Comparison of ENCODE assay signal across 16 mouse cellular contexts in the genomic region with DNA sequence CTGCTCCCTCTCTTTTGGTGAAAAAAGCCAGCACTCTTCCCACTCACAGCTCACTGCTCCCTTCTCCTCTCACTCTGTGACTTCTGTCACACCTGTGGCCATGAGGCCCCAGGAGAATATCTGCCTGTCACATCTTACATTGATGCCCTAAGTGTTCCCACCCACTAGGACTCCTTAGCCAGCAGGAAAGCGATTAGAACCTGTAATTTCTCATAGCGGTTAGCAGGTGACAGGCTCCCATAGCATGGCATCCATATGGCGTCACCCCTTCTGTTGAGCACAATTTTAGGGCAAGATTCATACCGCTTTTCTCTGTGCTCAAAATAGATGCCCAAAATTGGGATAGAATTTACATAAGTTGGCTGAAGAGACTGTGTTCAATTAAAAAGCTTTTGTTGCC.
DNase-seq lines count a peak whose midpoint lies in the region; ATAC-seq and TF ChIP-seq lines count a peak whose summit lies in the region.
"Had no signal": no experiment of that assay in that cellular context is flagged by ENCODE, and none has a peak within 500 bp of the region (broad histone marks: within the 10 kb centered on the region; RNA-seq: fewer than 3 reads in every experiment).

No protein-coding gene starts in this region.

- 67% methylated on average over 4 of the region's 4 CpGs for WGBS in forebrain, embryonic 14.5 days
- 89% methylated on average over 4 of the region's 4 CpGs for WGBS in forebrain, embryonic 12.5 days
- WGBS in lung, adult 2 months: 82% methylated on average over 4 of the region's 4 CpGs

- H3K27me3 ChIP-seq in forebrain, embryonic 14.5 days (replicated peaks; ENCODE audit: control insufficient read depth, insufficient read depth, low read length): no peaks in the 10 kb centered on the region
- H3K27me3 ChIP-seq in forebrain, embryonic 12.5 days: no peaks in the 10 kb centered on the region
- H3K27me3 ChIP-seq: neural tube, embryonic 15.5 days had no signal

- H3K27ac ChIP-seq in forebrain, embryonic 14.5 days (ENCODE audit: low read depth, low read length): no peak overlapping the region
- H3K27ac ChIP-seq in forebrain, embryonic 12.5 days: no peak overlapping the region
- H3K27ac ChIP-seq: embryonic facial prominence, embryonic 12.5 days; neural tube, embryonic 15.5 days had no signal

- TF ChIP-seq POLR2A in brain, embryonic 14.5 days (IDR thresholded peaks at IDR 0.05; ENCODE audit: borderline replicate concordance, extremely low read depth, insufficient read depth, insufficient read length, poor library complexity, severe bottlenecking): no peak
- TF ChIP-seq POLR2A in lung, adult 2 months (IDR thresholded peaks at IDR 0.05; ENCODE audit: borderline replicate concordance, extremely low read depth, low read depth, low read length): no peak

- peaks cover 9% of the 10 kb centered on the region; the same call in 1 of the 2 replicates for H3K4me1 ChIP-seq in forebrain, embryonic 14.5 days (ENCODE audit: control insufficient read depth, insufficient read depth, low read length)
- peaks cover 10% of the 10 kb centered on the region for H3K4me1 ChIP-seq in forebrain, embryonic 12.5 days
- H3K4me1 ChIP-seq in lung, adult 2 months (ENCODE audit: control insufficient read depth, insufficient read depth, low read length): no peaks in the 10 kb centered on the region
- H3K4me1 ChIP-seq: embryonic facial prominence, embryonic 12.5 days; neural tube, embryonic 15.5 days had no signal

- DNase-seq in forebrain, embryonic 14.5 days (ENCODE audit: low spot score): peak; percentile 78
- DNase-seq in brain, embryonic 14.5 days (ENCODE audit: low read depth): peak; percentile 75
- peak; percentile 27 to 30 for DNase-seq in frontal cortex, postnatal 10 days (ENCODE audit: low spot score in 2 of 2)
- peak; percentile 47 to 82 for DNase-seq in left cerebral cortex, postnatal 14 days (ENCODE audit: low spot score in 2 of 2)
- no peak for DNase-seq in ovary, postnatal 36 days (ENCODE audit: low spot score)
- DNase-seq in gastrocnemius, postnatal 10 days: no peak
- DNase-seq in lung, adult 2 months: no peak
- DNase-seq: cerebellum, adult 9-11 months; heart, postnatal 4 days; kidney, adult 9 months; thymus, postnatal 4 days had no signal

- peak; percentile 79 for ATAC-seq in forebrain, embryonic 14.5 days
- ATAC-seq in forebrain, embryonic 12.5 days (ENCODE audit: low FRiP score): no peak
- ATAC-seq: Patski had no signal

- intact Hi-C loops in left cerebral cortex, postnatal 14 days (cut with DNase I): loop anchor here (5.0 to 10.0 kb wide), 2 partner anchors 76 to 587 kb away; a partner anchor contains a TSS

- no peak overlapping the region for H3K4me2 ChIP-seq in forebrain, embryonic 14.5 days (ENCODE audit: low read length)
- no peak overlapping the region for H3K4me2 ChIP-seq in forebrain, embryonic 12.5 days
- H3K4me2 ChIP-seq: embryonic facial prominence, embryonic 12.5 days; liver, embryonic 11.5 days; neural tube, embryonic 15.5 days had no signal

- no peaks in the 10 kb centered on the region for H3K9me3 ChIP-seq in forebrain, embryonic 14.5 days (replicated peaks; ENCODE audit: control insufficient read depth, low read length)
- H3K9me3 ChIP-seq in forebrain, embryonic 12.5 days: no peaks in the 10 kb centered on the region
- H3K9me3 ChIP-seq: embryonic facial prominence, embryonic 12.5 days; neural tube, embryonic 15.5 days had no signal

- no peak overlapping the region for H3K4me3 ChIP-seq in forebrain, embryonic 14.5 days (ENCODE audit: low read depth, low read length)
- H3K4me3 ChIP-seq in forebrain, embryonic 12.5 days (replicated peaks): no peak overlapping the region
- no peak overlapping the region for H3K4me3 ChIP-seq in lung, adult 2 months (replicated peaks; ENCODE audit: extremely low read depth, low read depth, low read length)
- H3K4me3 ChIP-seq: embryonic facial prominence, embryonic 12.5 days; neural tube, embryonic 15.5 days had no signal

- TF ChIP-seq CTCF in brain, embryonic 14.5 days (IDR thresholded peaks at IDR 0.05; ENCODE audit: borderline replicate concordance, extremely low read depth, insufficient read depth, insufficient read length): no peak
- no peak for TF ChIP-seq CTCF in lung, adult 2 months (IDR thresholded peaks at IDR 0.05; ENCODE audit: insufficient read depth, low read length)

- H3K36me3 ChIP-seq in forebrain, embryonic 14.5 days (ENCODE audit: control insufficient read depth, insufficient read depth, low read length): no peaks in the 10 kb centered on the region
- no peaks in the 10 kb centered on the region for H3K36me3 ChIP-seq in forebrain, embryonic 12.5 days (replicated peaks)
- H3K36me3 ChIP-seq: embryonic facial prominence, embryonic 12.5 days; neural tube, embryonic 15.5 days had no signal

- H3K9ac ChIP-seq in forebrain, embryonic 14.5 days (ENCODE audit: low read length): no peak overlapping the region
- no peak overlapping the region for H3K9ac ChIP-seq in forebrain, embryonic 12.5 days
- H3K9ac ChIP-seq: embryonic facial prominence, embryonic 12.5 days; neural tube, embryonic 15.5 days had no signal

Comparison
In these comparisons a context has a peak if more than half of its experiments do, and no peak if none do; other contexts are left out.
1. DNase-seq: peak in forebrain, embryonic 14.5 days (single experiment), brain, embryonic 14.5 days (single experiment), frontal cortex, postnatal 10 days (2 of 2) and left cerebral cortex, postnatal 14 days (2 of 2); none in ovary, postnatal 36 days (single experiment), gastrocnemius, postnatal 10 days (single experiment) and lung, adult 2 months (single experiment).